Mouse (Mus musculus): ENCODE measurements at regions not wholly inside any gene's neighbourhood (a gene's known extent, or its start where the extent isn't known, plus 50 kb on each side); places are given as distances from the start of the nearest gene placed in this dataset.

- no peak for TF ChIP-seq GATA1 (IDR thresholded peaks at IDR 0.05; ENCODE audit: low read length)
- TF ChIP-seq TAL1 (IDR thresholded peaks at IDR 0.05; ENCODE audit: low read length) = no peak
Measured at GRCm38 (mm10) chr13:43959121-43959572, 174.6 kb downstream of the Cd83 start.

Data from erythroblast, embryonic 14.5 days (primary cell).